Mouse (Mus musculus): Measurements from ENCODE around the gene Ocm.

DNA sequence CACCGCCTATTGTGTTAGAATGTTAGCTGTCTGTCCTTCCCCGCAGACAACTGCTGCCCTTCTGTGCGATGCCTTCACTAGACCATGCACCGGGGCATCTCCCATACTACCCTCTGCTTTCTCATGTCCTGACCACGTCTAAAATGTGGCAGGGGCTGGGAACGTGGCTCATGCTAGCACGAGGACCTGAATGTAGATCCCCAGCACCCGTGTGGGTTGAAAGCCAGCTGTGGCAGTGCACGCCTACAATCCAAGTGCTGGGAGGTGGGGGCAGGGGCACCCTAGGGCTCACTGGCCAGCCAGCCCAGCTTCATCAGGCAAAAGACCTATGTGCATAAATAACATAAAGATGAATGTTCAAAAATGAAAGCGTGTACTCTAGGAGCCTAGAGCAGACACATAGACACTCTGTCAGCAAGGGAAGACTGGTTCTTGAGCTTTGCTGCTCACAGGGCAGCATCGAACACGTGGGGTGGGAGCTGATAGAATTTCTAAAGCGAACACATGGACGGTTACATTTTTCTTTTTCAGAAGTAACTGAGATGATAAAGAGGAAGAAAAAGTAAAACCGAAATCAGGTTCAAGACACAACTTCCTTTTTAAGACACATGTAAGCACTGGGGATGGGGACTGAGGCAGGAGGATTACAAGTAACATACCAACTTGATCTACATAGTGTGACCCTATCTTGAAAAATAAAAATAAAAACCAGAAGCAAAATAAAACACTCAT is 23.8 kb downstream of the Ocm start:
- TF ChIP-seq CTCF (IDR thresholded peaks at IDR 0.05; ENCODE audit: low read depth, low read length) (no peak), POLR2A (IDR thresholded peaks at IDR 0.05; ENCODE audit: borderline replicate concordance, low read depth, low read length) (no peak)
